Mouse (Mus musculus): Measurements from ENCODE around the gene Gstm5.
"Not testable (repeated sequence)": the region's sequence is repeated elsewhere in the genome, so short reads cannot be mapped to it uniquely, and the experiment has no call there.

- TF ChIP-seq CTCF, POLR2A (IDR thresholded peaks at IDR 0.05; ENCODE audit: extremely low read depth, insufficient read depth, low read length): not testable (repeated sequence)
These were observed 34.1 kb upstream of the Gstm5 start for GRCm38 (mm10) chr3:107861483-107861882.
